Comparison of ENCODE assay signal across 8 mouse cellular contexts in the genomic region with DNA sequence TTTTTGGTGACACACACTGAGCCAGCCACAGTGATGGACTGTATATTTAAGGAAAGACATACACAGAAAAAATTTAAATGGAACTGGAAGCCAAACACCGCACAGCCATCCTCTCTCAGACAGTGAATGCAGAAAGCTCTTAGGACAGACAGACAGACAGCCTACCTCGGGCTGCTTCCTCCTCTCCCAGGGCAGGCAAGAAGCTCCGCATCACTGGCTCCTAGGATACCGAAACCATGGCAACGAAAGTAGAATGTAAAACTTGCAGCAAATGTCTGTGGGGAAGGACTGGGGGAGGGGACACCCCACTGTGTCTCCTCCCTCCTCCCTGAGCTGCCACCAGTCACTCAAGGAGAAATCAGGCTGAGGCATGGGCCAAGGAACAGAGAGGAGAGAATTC. TPM values are rescaled to one million over a fixed set of nuclear protein-coding genes. Genes with fewer than 3 reads are reported as not detected.
A peak's percentile ranks its signal among the peaks of the same experiment; 100 is the strongest.
DNase-seq lines count a peak whose midpoint lies in the region; ATAC-seq lines count a peak whose summit lies in the region.

No protein-coding gene starts in this region.

- H3K4me2 ChIP-seq in embryonic facial prominence, embryonic 14.5 days (ENCODE audit: low read depth, low read length): no peak overlapping the region
- H3K4me2 ChIP-seq in kidney, embryonic 15.5 days: no peak overlapping the region
- H3K4me2 ChIP-seq in limb, embryonic 15.5 days: no peak overlapping the region

- peak; percentile 68 to 70 for DNase-seq in spleen, postnatal 36 days (ENCODE audit: low spot score in 2 of 2)
- DNase-seq in spleen, adult 12 weeks (ENCODE audit: low spot score): no peak
- DNase-seq in embryonic facial prominence, embryonic 14.5 days (ENCODE audit: low spot score): peak; percentile 82
- DNase-seq in right cerebral cortex, adult 18-20 months: peak; percentile 91
- no peak for DNase-seq in ovary, postnatal 36 days (ENCODE audit: low spot score)
- no peak for DNase-seq in heart, adult 18-20 months

- no peaks in the 10 kb centered on the region for H3K27me3 ChIP-seq in embryonic facial prominence, embryonic 14.5 days (replicated peaks; ENCODE audit: control insufficient read depth, insufficient read depth, low read length)
- H3K27me3 ChIP-seq in kidney, embryonic 15.5 days: no peaks in the 10 kb centered on the region
- no peaks in the 10 kb centered on the region for H3K27me3 ChIP-seq in limb, embryonic 15.5 days

- H3K4me1 ChIP-seq in embryonic facial prominence, embryonic 14.5 days (ENCODE audit: control insufficient read depth, insufficient read depth, low read length): peaks cover 39% of the 10 kb centered on the region
- peaks cover 54% of the 10 kb centered on the region for H3K4me1 ChIP-seq in kidney, embryonic 15.5 days
- peaks cover 73% of the 10 kb centered on the region for H3K4me1 ChIP-seq in limb, embryonic 15.5 days

- ATAC-seq in embryonic facial prominence, embryonic 14.5 days (ENCODE audit: low read depth): no peak
- no peak for ATAC-seq in kidney, embryonic 15.5 days (replicated peaks; ENCODE audit: low FRiP score)
- no peak for ATAC-seq in limb, embryonic 15.5 days (ENCODE audit: insufficient number of reproducible peaks, low FRiP score, low TSS enrichment, low read depth)

- peaks cover 58% of the 10 kb centered on the region for H3K36me3 ChIP-seq in embryonic facial prominence, embryonic 14.5 days (ENCODE audit: control insufficient read depth, insufficient read depth, low read length)
- peaks cover 59% of the 10 kb centered on the region for H3K36me3 ChIP-seq in kidney, embryonic 15.5 days
- H3K36me3 ChIP-seq in limb, embryonic 15.5 days: peaks cover 54% of the 10 kb centered on the region

- 35% methylated on average over 5 of the region's 5 CpGs for WGBS in embryonic facial prominence, embryonic 14.5 days
- WGBS in kidney, embryonic 15.5 days: 38% methylated on average over 5 of the region's 5 CpGs
- 42% methylated on average over 5 of the region's 5 CpGs for WGBS in limb, embryonic 15.5 days

- 0 out of 2 replicates have a peak overlapping the region, but pooled peaks have one; percentile 9 for H3K9ac ChIP-seq in embryonic facial prominence, embryonic 14.5 days (ENCODE audit: low read depth, low read length)
- H3K9ac ChIP-seq in kidney, embryonic 15.5 days: no peak overlapping the region
- no peak overlapping the region for H3K9ac ChIP-seq in limb, embryonic 15.5 days

- peak overlapping the region; percentile 78 for H3K27ac ChIP-seq in embryonic facial prominence, embryonic 14.5 days (replicated peaks; ENCODE audit: low read depth, low read length)
- H3K27ac ChIP-seq in kidney, embryonic 15.5 days: peak overlapping the region; percentile 37
- H3K27ac ChIP-seq in limb, embryonic 15.5 days: peak overlapping the region; percentile 75

- H3K9me3 ChIP-seq in embryonic facial prominence, embryonic 14.5 days (ENCODE audit: control insufficient read depth, low read length): no peaks in the 10 kb centered on the region
- no peaks in the 10 kb centered on the region for H3K9me3 ChIP-seq in kidney, embryonic 15.5 days (replicated peaks)
- no peaks in the 10 kb centered on the region for H3K9me3 ChIP-seq in limb, embryonic 15.5 days

- no peak overlapping the region for H3K4me3 ChIP-seq in embryonic facial prominence, embryonic 14.5 days (ENCODE audit: low read depth, low read length)
- H3K4me3 ChIP-seq in kidney, embryonic 15.5 days (replicated peaks): no peak overlapping the region
- H3K4me3 ChIP-seq in limb, embryonic 15.5 days: no peak overlapping the region

RNA-seq across cellular contexts. Expression of a gene that starts 18.2 kb away (rescaled TPM):
- polyA plus RNA-seq in embryonic facial prominence, embryonic 14.5 days (2014; fragmentation: Nextera tagmentation; extraction: Ambion mirVana): 25.5 and 28.7 TPM in 2 replicates
- 27.1 and 30.2 TPM in 2 replicates for polyA plus RNA-seq in kidney, embryonic 15.5 days (2015; fragmentation: Nextera tagmentation; extraction: Ambion mirVana)
- 19.5 and 22.9 TPM in 2 replicates for polyA plus RNA-seq in limb, embryonic 15.5 days (2015; fragmentation: Nextera tagmentation; extraction: Ambion mirVana)
- 10 to 100 TPM; 38.6 to 42.3 TPM for total RNA-seq in heart, adult 18-20 months (2021)

RNA-seq across cellular contexts. Expression of a gene that starts 54.1 kb away (rescaled TPM):
- polyA plus RNA-seq in embryonic facial prominence, embryonic 14.5 days (2014; fragmentation: Nextera tagmentation; extraction: Ambion mirVana): 8.7 and 9.2 TPM in 2 replicates
- 31.0 and 36.3 TPM in 2 replicates for polyA plus RNA-seq in kidney, embryonic 15.5 days (2015; fragmentation: Nextera tagmentation; extraction: Ambion mirVana)
- polyA plus RNA-seq in limb, embryonic 15.5 days (2015; fragmentation: Nextera tagmentation; extraction: Ambion mirVana): 63.6 and 77.1 TPM in 2 replicates
- 100 to 1,000 TPM; 158 to 190 TPM for total RNA-seq in heart, adult 18-20 months (2021)

Comparison
In these comparisons a context has a peak if more than half of its experiments do, and no peak if none do; other contexts are left out.
1. DNase-seq: peak in spleen, postnatal 36 days (2 of 2), embryonic facial prominence, embryonic 14.5 days (single experiment) and right cerebral cortex, adult 18-20 months (single experiment); none in spleen, adult 12 weeks (single experiment), ovary, postnatal 36 days (single experiment) and heart, adult 18-20 months (0 of 2).
2. Peak in every context shown above with its lines, with median percentiles within 50 percentile points of each other: H3K27ac ChIP-seq.